Mouse (Mus musculus) small intestine, adult 2 months (tissue): Measurements from ENCODE around the gene Nup62.

Experiments used
- CTCF ChIP-seq: fragments of 200-500 bp; IDR thresholded peaks from 2 replicates; pipeline ENCODE4 v1.5.1; 2012; ENCODE audit warnings: low read depth, mild to moderate bottlenecking, control low read depth, inconsistent platforms, low read length, moderate library complexity, mixed read lengths; ENCODE audit not compliant: insufficient replicate concordance, insufficient read length; ENCODE audit errors: extremely low read depth
- POLR2A ChIP-seq: fragments of 200-500 bp; IDR thresholded peaks from 2 replicates; pipeline ENCODE4 v1.6.1; 2012; ENCODE audit warnings: low read depth, mild to moderate bottlenecking, control low read depth, inconsistent platforms, low read length, moderate library complexity

DNA sequence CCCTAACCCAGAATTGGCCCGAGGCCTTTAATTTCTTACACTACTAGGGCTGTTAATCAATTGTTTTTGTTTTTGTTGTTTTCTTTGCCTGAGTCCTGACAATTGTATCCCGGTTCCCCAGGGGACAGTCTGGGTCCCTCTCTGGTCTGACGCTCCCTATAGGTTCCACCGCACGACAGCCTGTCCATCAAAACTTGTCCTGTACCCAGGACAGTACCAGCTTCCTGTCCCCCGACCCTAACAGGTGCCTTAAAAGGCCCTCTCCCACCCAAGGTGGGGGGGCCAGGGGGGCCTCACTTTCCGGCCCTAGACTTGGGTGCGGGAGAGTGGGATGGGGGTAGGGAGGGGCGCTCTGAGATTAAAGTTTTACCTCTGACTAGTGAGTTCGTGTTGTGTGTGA is 39.1 kb downstream of the Nup62 start:
- TF ChIP-seq POLR2A (no peak), CTCF (no peak)
